In the genomic region with DNA sequence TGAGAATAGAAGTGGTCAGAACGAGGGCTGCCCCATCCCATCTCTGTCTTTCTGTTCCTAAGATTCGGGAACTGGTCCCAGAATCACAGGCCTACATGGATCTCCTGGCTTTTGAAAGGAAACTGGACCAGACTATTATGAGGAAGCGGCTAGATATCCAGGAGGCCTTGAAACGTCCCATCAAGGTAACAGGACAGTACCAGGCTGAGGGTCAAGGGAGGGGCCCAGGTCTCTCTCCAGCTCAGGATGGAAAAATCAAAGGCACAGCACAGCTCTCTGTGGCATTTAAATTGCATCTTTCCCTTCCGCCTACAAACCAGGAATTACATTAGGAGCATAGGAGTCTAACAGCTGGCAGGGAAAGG, we compare ENCODE assay signal across 10 mouse cellular contexts. TPM values are rescaled to one million over a fixed set of nuclear protein-coding genes. Genes with fewer than 3 reads are reported as not detected.
DNase-seq lines count a peak whose midpoint lies in the region; ATAC-seq and TF ChIP-seq lines count a peak whose summit lies in the region.
"Had no signal": no experiment of that assay in that cellular context is flagged by ENCODE, and none has a peak within 500 bp of the region (broad histone marks: within the 10 kb centered on the region; RNA-seq: fewer than 3 reads in every experiment).

No protein-coding gene starts in this region.

- no peak overlapping the region for H3K27ac ChIP-seq in stomach, embryonic 14.5 days (ENCODE audit: low read length)
- no peak overlapping the region for H3K27ac ChIP-seq in stomach, postnatal 0 days (replicated peaks)
- no peak overlapping the region for H3K27ac ChIP-seq in limb, embryonic 14.5 days (replicated peaks; ENCODE audit: low read depth, low read length)
- no peak overlapping the region; the same call in 1 of the 2 replicates for H3K27ac ChIP-seq in cerebellum, adult 2 months (ENCODE audit: insufficient read depth, low read length)
- H3K27ac ChIP-seq in liver, embryonic 12.5 days, result no peak overlapping the region

- TF ChIP-seq POLR2A in limb, embryonic 14.5 days (IDR thresholded peaks at IDR 0.05; ENCODE audit: borderline replicate concordance, extremely low read depth, insufficient read depth, insufficient read length), result no peak
- no peak for TF ChIP-seq POLR2A in cerebellum, adult 2 months (IDR thresholded peaks at IDR 0.05; ENCODE audit: borderline replicate concordance, insufficient read depth, low read length)

- ATAC-seq in frontal cortex, adult (ENCODE audit: low TSS enrichment), result peak; percentile 4; the same call in 1 of the 2 replicates
- no peak for ATAC-seq in stomach, embryonic 14.5 days (ENCODE audit: insufficient number of reproducible peaks, insufficient read depth, low FRiP score, low read depth)
- ATAC-seq in stomach, postnatal 0 days (ENCODE audit: low FRiP score, low TSS enrichment), result no peak
- no peak for ATAC-seq in limb, embryonic 14.5 days (ENCODE audit: low FRiP score, low read depth)
- no peak for ATAC-seq in liver, embryonic 12.5 days

- WGBS in stomach, embryonic 14.5 days, result 70% methylated on average over 5 of the region's 5 CpGs
- WGBS in stomach, postnatal 0 days, result 79% methylated on average over 5 of the region's 5 CpGs
- WGBS in limb, embryonic 14.5 days, result 74% methylated on average over 5 of the region's 5 CpGs
- 43% methylated on average over 5 of the region's 5 CpGs for WGBS in cerebellum, adult 2 months
- 76% methylated on average over 5 of the region's 5 CpGs for WGBS in liver, embryonic 12.5 days (ENCODE audit: insufficient replicate concordance)

- H3K9me3 ChIP-seq in stomach, embryonic 14.5 days (ENCODE audit: control insufficient read depth, low read depth, low read length), result no peaks in the 10 kb centered on the region
- H3K9me3 ChIP-seq in stomach, postnatal 0 days (ENCODE audit: control insufficient read depth, low read length), result no peaks in the 10 kb centered on the region
- no peaks in the 10 kb centered on the region for H3K9me3 ChIP-seq in limb, embryonic 14.5 days (ENCODE audit: control insufficient read depth, low read length)
- no peaks in the 10 kb centered on the region for H3K9me3 ChIP-seq in liver, embryonic 12.5 days (replicated peaks)

- 0 out of 2 replicates have a peak overlapping the region, but pooled peaks have one; percentile 3 for H3K4me3 ChIP-seq in stomach, embryonic 14.5 days (ENCODE audit: low read depth, low read length)
- no peak overlapping the region for H3K4me3 ChIP-seq in stomach, postnatal 0 days (ENCODE audit: low read depth, low read length)
- H3K4me3 ChIP-seq in limb, embryonic 14.5 days (replicated peaks; ENCODE audit: low read length), result no peak overlapping the region
- no peak overlapping the region for H3K4me3 ChIP-seq in cerebellum, adult 2 months (replicated peaks; ENCODE audit: insufficient read depth, low read depth, low read length)
- no peak overlapping the region for H3K4me3 ChIP-seq in liver, embryonic 12.5 days

- DNase-seq in frontal cortex, postnatal 10 days (ENCODE audit: low spot score in 2 of 2), result no peak
- no peak for DNase-seq in stomach, postnatal 0 days (ENCODE audit: low spot score)
- no peak for DNase-seq in limb, embryonic 14.5 days (ENCODE audit: low spot score)
- no peak for DNase-seq in Muller cell, postnatal 12 days (ENCODE audit: inconsistent ontology term)
- DNase-seq in cerebellum, adult 2 months, result no peak

- TF ChIP-seq EP300 in stomach, postnatal 0 days (optimal IDR thresholded peaks at IDR 0.05), result no peak

- TF ChIP-seq CTCF in stomach, postnatal 0 days (IDR thresholded peaks at IDR 0.05; ENCODE audit: low read depth), result no peak
- no peak for TF ChIP-seq CTCF in cerebellum, adult 2 months (IDR thresholded peaks at IDR 0.05; ENCODE audit: borderline replicate concordance, insufficient read depth, low read depth, low read length)

- H3K9ac ChIP-seq in stomach, embryonic 14.5 days (replicated peaks; ENCODE audit: low read depth, low read length), result 0 out of 2 replicates have a peak overlapping the region, but pooled peaks have one; percentile 82
- H3K9ac ChIP-seq in stomach, postnatal 0 days (ENCODE audit: low read length), result no peak overlapping the region
- peak overlapping the region; percentile 99; the same call in 1 of the 2 replicates for H3K9ac ChIP-seq in limb, embryonic 14.5 days (ENCODE audit: low read depth, low read length, severe bottlenecking)
- no peak overlapping the region for H3K9ac ChIP-seq in liver, embryonic 12.5 days

- peaks cover 31% of the 10 kb centered on the region for H3K36me3 ChIP-seq in stomach, embryonic 14.5 days (ENCODE audit: control insufficient read depth, insufficient read depth, low read length)
- peaks cover 14% of the 10 kb centered on the region; the same call in 1 of the 2 replicates for H3K36me3 ChIP-seq in stomach, postnatal 0 days (ENCODE audit: control insufficient read depth, insufficient read depth, low read length)
- peaks cover 48% of the 10 kb centered on the region for H3K36me3 ChIP-seq in limb, embryonic 14.5 days (ENCODE audit: control insufficient read depth, insufficient read depth, low read length)
- peaks cover 46% of the 10 kb centered on the region for H3K36me3 ChIP-seq in liver, embryonic 12.5 days

- no peaks in the 10 kb centered on the region for H3K27me3 ChIP-seq in stomach, embryonic 14.5 days (ENCODE audit: control insufficient read depth, insufficient read depth, low read length)
- H3K27me3 ChIP-seq in stomach, postnatal 0 days (ENCODE audit: control insufficient read depth, insufficient read depth, low read length), result no peaks in the 10 kb centered on the region
- no peaks in the 10 kb centered on the region for H3K27me3 ChIP-seq in limb, embryonic 14.5 days (ENCODE audit: control insufficient read depth, insufficient read depth, low read length)
- H3K27me3 ChIP-seq in cerebellum, adult 2 months (ENCODE audit: control insufficient read depth, insufficient read depth, low read length), result no peaks in the 10 kb centered on the region
- peaks cover 10% of the 10 kb centered on the region; the same call in 1 of the 2 replicates for H3K27me3 ChIP-seq in liver, embryonic 12.5 days (replicated peaks)

- peak overlapping the region; percentile 59; the same call in 1 of the 2 replicates for H3K4me2 ChIP-seq in stomach, embryonic 14.5 days (replicated peaks; ENCODE audit: low read depth, low read length)
- no peak overlapping the region; the same call in 1 of the 2 replicates for H3K4me2 ChIP-seq in stomach, postnatal 0 days (replicated peaks; ENCODE audit: low read depth)
- H3K4me2 ChIP-seq in limb, embryonic 14.5 days (replicated peaks; ENCODE audit: low read depth, low read length, severe bottlenecking), result peak overlapping the region; percentile 78; the same call in 1 of the 2 replicates
- no peak overlapping the region for H3K4me2 ChIP-seq in liver, embryonic 12.5 days

- peaks cover 17% of the 10 kb centered on the region; the same call in 1 of the 2 replicates for H3K4me1 ChIP-seq in stomach, embryonic 14.5 days (ENCODE audit: control insufficient read depth, insufficient read depth, low read length)
- no peaks in the 10 kb centered on the region for H3K4me1 ChIP-seq in stomach, postnatal 0 days (replicated peaks; ENCODE audit: control insufficient read depth, insufficient read depth)
- peaks cover 19% of the 10 kb centered on the region for H3K4me1 ChIP-seq in limb, embryonic 14.5 days (ENCODE audit: control insufficient read depth, insufficient read depth, low read length)
- peaks cover 15% of the 10 kb centered on the region for H3K4me1 ChIP-seq in cerebellum, adult 2 months (ENCODE audit: control insufficient read depth, insufficient read depth, low read length)
- peaks cover 43% of the 10 kb centered on the region for H3K4me1 ChIP-seq in liver, embryonic 12.5 days

RNA-seq across cellular contexts. Expression of a gene that starts 1.6 kb away (rescaled TPM):
- polyA plus RNA-seq in stomach, embryonic 14.5 days (2014; fragmentation: Nextera tagmentation; extraction: Ambion mirVana), result not detected in 2 replicates
- polyA plus RNA-seq in stomach, postnatal 0 days (2015; fragmentation: Nextera tagmentation; extraction: Ambion mirVana), result 1.0 and 2.5 TPM in 2 replicates
- polyA plus RNA-seq in limb, embryonic 14.5 days (2012; rRNA removed), result 0.63 TPM in 1 of 2 replicates, not detected in the other
- not detected in 2 replicates for polyA plus RNA-seq in limb, embryonic 14.5 days (2014; fragmentation: Nextera tagmentation; extraction: Ambion mirVana)
- polyA plus RNA-seq in cerebellum, adult 2 months (2012; rRNA removed), result not detected in 2 replicates
- polyA plus RNA-seq in liver, embryonic 12.5 days (2016; fragmentation: Nextera tagmentation; extraction: Ambion mirVana), result not detected in 2 replicates
- polyA plus RNA-seq: C2C12; large intestine, adult 2 months had no signal

RNA-seq across cellular contexts. Expression of a gene that starts 1.7 kb away (rescaled TPM):
- 37.8 and 40.1 TPM in 2 replicates for polyA plus RNA-seq in stomach, embryonic 14.5 days (2014; fragmentation: Nextera tagmentation; extraction: Ambion mirVana)
- 10.9 and 11.6 TPM in 2 replicates for polyA plus RNA-seq in stomach, postnatal 0 days (2015; fragmentation: Nextera tagmentation; extraction: Ambion mirVana)
- polyA plus RNA-seq in limb, embryonic 14.5 days (2012; rRNA removed), result 77.1 and 93.5 TPM in 2 replicates
- polyA plus RNA-seq in limb, embryonic 14.5 days (2014; fragmentation: Nextera tagmentation; extraction: Ambion mirVana), result 41.9 and 49.2 TPM in 2 replicates
- polyA plus RNA-seq in cerebellum, adult 2 months (2012; rRNA removed), result 82.3 and 87.1 TPM in 2 replicates
- polyA plus RNA-seq in liver, embryonic 12.5 days (2016; fragmentation: Nextera tagmentation; extraction: Ambion mirVana), result 12.2 and 12.6 TPM in 2 replicates

RNA-seq across cellular contexts. Expression of a gene that starts 13.7 kb away (rescaled TPM):
- 0.20 and 0.21 TPM in 2 replicates for polyA plus RNA-seq in stomach, embryonic 14.5 days (2014; fragmentation: Nextera tagmentation; extraction: Ambion mirVana)
- polyA plus RNA-seq in stomach, postnatal 0 days (2015; fragmentation: Nextera tagmentation; extraction: Ambion mirVana), result 6.8 and 7.9 TPM in 2 replicates
- 1.4 TPM in 2 replicates for polyA plus RNA-seq in limb, embryonic 14.5 days (2012; rRNA removed)
- polyA plus RNA-seq in limb, embryonic 14.5 days (2014; fragmentation: Nextera tagmentation; extraction: Ambion mirVana), result 0.15 and 0.22 TPM in 2 replicates
- polyA plus RNA-seq in cerebellum, adult 2 months (2012; rRNA removed), result 130 and 143 TPM in 2 replicates
- polyA plus RNA-seq in liver, embryonic 12.5 days (2016; fragmentation: Nextera tagmentation; extraction: Ambion mirVana), result 7.5 and 8.0 TPM in 2 replicates

RNA-seq across cellular contexts. Expression of a gene that starts 21.8 kb away (rescaled TPM):
- polyA plus RNA-seq in stomach, embryonic 14.5 days (2014; fragmentation: Nextera tagmentation; extraction: Ambion mirVana), result 181 and 193 TPM in 2 replicates
- 199 and 206 TPM in 2 replicates for polyA plus RNA-seq in stomach, postnatal 0 days (2015; fragmentation: Nextera tagmentation; extraction: Ambion mirVana)
- polyA plus RNA-seq in limb, embryonic 14.5 days (2012; rRNA removed), result 157 and 199 TPM in 2 replicates
- polyA plus RNA-seq in limb, embryonic 14.5 days (2014; fragmentation: Nextera tagmentation; extraction: Ambion mirVana), result 174 and 194 TPM in 2 replicates
- polyA plus RNA-seq in cerebellum, adult 2 months (2012; rRNA removed), result 351 and 364 TPM in 2 replicates
- polyA plus RNA-seq in liver, embryonic 12.5 days (2016; fragmentation: Nextera tagmentation; extraction: Ambion mirVana), result 98.3 and 98.4 TPM in 2 replicates

RNA-seq across cellular contexts. Expression of a gene that starts 33.5 kb away (rescaled TPM):
- polyA plus RNA-seq in stomach, embryonic 14.5 days (2014; fragmentation: Nextera tagmentation; extraction: Ambion mirVana), result 1.5 and 1.8 TPM in 2 replicates
- 1.0 and 1.2 TPM in 2 replicates for polyA plus RNA-seq in stomach, postnatal 0 days (2015; fragmentation: Nextera tagmentation; extraction: Ambion mirVana)
- 3.4 TPM in 2 replicates for polyA plus RNA-seq in limb, embryonic 14.5 days (2012; rRNA removed)
- 1.4 and 1.9 TPM in 2 replicates for polyA plus RNA-seq in limb, embryonic 14.5 days (2014; fragmentation: Nextera tagmentation; extraction: Ambion mirVana)
- 102 and 104 TPM in 2 replicates for polyA plus RNA-seq in cerebellum, adult 2 months (2012; rRNA removed)
- polyA plus RNA-seq in liver, embryonic 12.5 days (2016; fragmentation: Nextera tagmentation; extraction: Ambion mirVana), result 1.8 and 2.0 TPM in 2 replicates

Comparison
In these comparisons a context has a peak if more than half of its experiments do, and no peak if none do; other contexts are left out.
1. H3K4me2 ChIP-seq: peak in stomach, embryonic 14.5 days (single experiment) and limb, embryonic 14.5 days (single experiment); none in stomach, postnatal 0 days (single experiment) and liver, embryonic 12.5 days (single experiment).
2. H3K9ac ChIP-seq: peak in stomach, embryonic 14.5 days (single experiment) and limb, embryonic 14.5 days (single experiment); none in stomach, postnatal 0 days (single experiment) and liver, embryonic 12.5 days (single experiment).
3. RNA of a gene that starts 13.7 kb away (polyA plus RNA-seq): 130 to 143 TPM in cerebellum, adult 2 months; 7.5 to 8.0 TPM in liver, embryonic 12.5 days, 6.8 to 7.9 TPM in stomach, postnatal 0 days, 0.15 to 1.4 TPM in limb, embryonic 14.5 days and 0.20 to 0.21 TPM in stomach, embryonic 14.5 days; every median in the first group is over 10 times any median in the second.